Mouse (Mus musculus): ENCODE measurements around the gene Gm20772. TPM values are rescaled to one million over a fixed set of nuclear protein-coding genes. Genes with fewer than 3 reads are reported as not detected.
"Not testable (repeated sequence)": the region's sequence is repeated elsewhere in the genome, so short reads cannot be mapped to it uniquely, and the experiment has no call there.

Gm20772 gene
- not detected in 2 replicates for polyA plus RNA-seq (2015; fragmentation: Nextera tagmentation; extraction: Ambion mirVana)

GRCm38 (mm10) chrY:17874441-17874840, at the start of gene Gm20772, which contains the start of gene Gm20831:
Gene Gm20772 (plus strand): TSS chrY:17874741.
Gene Gm20831 (plus strand): TSS chrY:17874741.
- not testable (repeated sequence) for H3K9me3 ChIP-seq; H3K9ac ChIP-seq; H3K27me3 ChIP-seq; H3K4me2 ChIP-seq (replicated peaks); H3K4me3 ChIP-seq; H3K36me3 ChIP-seq; ATAC-seq (ENCODE audit: low FRiP score, low read depth); H3K4me1 ChIP-seq; H3K27ac ChIP-seq

- WGBS, result no CpG with 5 or more reads among the region's 3 CpGs
- not testable (repeated sequence) for H3K27me3 ChIP-seq; H3K4me2 ChIP-seq (replicated peaks); H3K27ac ChIP-seq; ATAC-seq (ENCODE audit: low FRiP score, low read depth); H3K9ac ChIP-seq; H3K4me3 ChIP-seq; H3K9me3 ChIP-seq; H3K4me1 ChIP-seq; H3K36me3 ChIP-seq
These were observed 28.4 kb upstream of the Gm20772 start, which contains the start of gene Gm21904 for GRCm38 (mm10) chrY:17846166-17846565. Gene Gm21904 (minus strand): TSS chrY:17846266.

Other genes with a start within 250 kb of the Gm20772 start
- gene Gm21904, start 28.5 kb upstream of the Gm20772 start, polyA plus RNA-seq (2015; fragmentation: Nextera tagmentation; extraction: Ambion mirVana), result not detected in 2 replicates
- not detected in 2 replicates for gene Gm20831, start within 50 bp of the Gm20772 start, polyA plus RNA-seq (2015; fragmentation: Nextera tagmentation; extraction: Ambion mirVana)
- gene Srsy, start 62.6 kb downstream of the Gm20772 start, polyA plus RNA-seq (2015; fragmentation: Nextera tagmentation; extraction: Ambion mirVana), result not detected in 2 replicates
- gene Gm21764, start 187.1 kb downstream of the Gm20772 start, polyA plus RNA-seq (2015; fragmentation: Nextera tagmentation; extraction: Ambion mirVana), result not detected in 2 replicates
- not detected in 2 replicates for gene Ssty1, start 214.4 kb downstream of the Gm20772 start, polyA plus RNA-seq (2015; fragmentation: Nextera tagmentation; extraction: Ambion mirVana)